Mouse (Mus musculus) intestine, embryonic 14.5 days (tissue): Measurements from ENCODE around the gene Bcar3. TPM values are rescaled to one million over a fixed set of nuclear protein-coding genes. Genes with fewer than 3 reads are reported as not detected.

Experiments used
- ATAC-seq: fragments of 200-750 bp; cut with Nextera tagmentation; replicated peaks from 2 replicates; pipeline ENCODE4 v1.8.0; 2017; ENCODE audit warnings: low read depth, moderate number of reproducible peaks, moderate TSS enrichment, moderate library complexity; ENCODE audit not compliant: low FRiP score, low TSS enrichment
- DNase-seq: peaks from one replicate; pipeline ENCODE4 v3.0.0-alpha.2; 2018; ENCODE audit warnings: low spot score
- H3K27ac ChIP-seq: fragments of 300-500 bp; sonication (generic); 2 replicates; pipeline ENCODE4 v1.5.1; 2014; ENCODE audit warnings: low read depth, mild to moderate bottlenecking, control low read depth
- H3K27me3 ChIP-seq: fragments of 300-500 bp; sonication (generic); replicated peaks from 2 replicates; pipeline ENCODE4 v1.6.1; 2014; ENCODE audit warnings: low read length, control low read depth; ENCODE audit not compliant: control insufficient read depth, insufficient read depth
- H3K36me3 ChIP-seq: fragments of 300-500 bp; sonication (generic); 2 replicates; pipeline ENCODE4 v1.6.1; 2014; ENCODE audit warnings: low read length, control low read depth; ENCODE audit not compliant: control insufficient read depth, insufficient read depth
- H3K4me1 ChIP-seq: fragments of 300-500 bp; sonication (generic); replicated peaks from 2 replicates; pipeline ENCODE4 v1.6.1; 2014; ENCODE audit warnings: low read length, control low read depth, mixed read lengths; ENCODE audit not compliant: control insufficient read depth, insufficient read depth
- H3K4me2 ChIP-seq: fragments of 300-500 bp; sonication (generic); 2 replicates; pipeline ENCODE4 v1.6.1; 2014; ENCODE audit warnings: low read length
- H3K4me3 ChIP-seq: fragments of 300-500 bp; sonication (generic); 2 replicates; pipeline ENCODE4 v1.5.1; 2014; ENCODE audit warnings: low read depth, low read length, control low read depth, mixed read lengths
- H3K9ac ChIP-seq: fragments of 300-500 bp; sonication (generic); 2 replicates; pipeline ENCODE4 v1.6.1; 2014; ENCODE audit warnings: mild to moderate bottlenecking, low read length
- H3K9me3 ChIP-seq: fragments of 300-500 bp; sonication (generic); 2 replicates; pipeline ENCODE4 v1.6.1; 2016; ENCODE audit warnings: low read length, control low read depth; ENCODE audit not compliant: control insufficient read depth
- WGBS: fragments of 180-500 bp; shearing (Covaris S2); extraction: QIAGEN DNeasy Blood & Tissue Kit; methylation state at CpG from one replicate; pipeline ENCODE4 v1.1.7; 2014; 5-methylcytosine and 5-hydroxymethylcytosine counted together
- polyA plus RNA-seq: library from polyadenylated mRNA; unstranded; fragments of >200 nt; fragmentation: Nextera tagmentation; extraction: Ambion mirVana; gene quantifications from 2 replicates; pipeline ENCODE4 v1.2.1, GENCODE M21; 2014

Bcar3 gene
- polyA plus RNA-seq = 23.0 and 24.0 TPM in 2 replicates

- no peaks in the 10 kb centered on the region for H3K36me3 ChIP-seq
- no peaks in the 10 kb centered on the region for H3K9me3 ChIP-seq
- peaks cover 8% of the 10 kb centered on the region for H3K4me1 ChIP-seq
- DNase-seq (peak; percentile 93), ATAC-seq (peak; percentile 74)
- 4% methylated on average over 37 of the region's 37 CpGs for WGBS
- H3K4me2 ChIP-seq = peak within 1 kb of the TSS; percentile 89
- H3K9ac ChIP-seq = peak within 1 kb of the TSS; percentile 90
- peak within 1 kb of the TSS; percentile 82 for H3K4me3 ChIP-seq
- H3K27ac ChIP-seq = peak within 1 kb of the TSS; percentile 96
- no peaks in the 10 kb centered on the region for H3K27me3 ChIP-seq
These were observed at the start of gene Bcar3 for GRCm38 (mm10) chr3:122293954-122294850. Gene Bcar3 (plus strand): TSS chr3:122294136.

GRCm38 (mm10) chr3:122244759-122245158 is 49.2 kb upstream of the Bcar3 start:
- H3K4me1 ChIP-seq = peaks cover 7% of the 10 kb centered on the region
- peak overlapping the region; percentile 55 for H3K4me2 ChIP-seq
- no peaks in the 10 kb centered on the region for H3K27me3 ChIP-seq
- ATAC-seq (no peak), DNase-seq (no peak)
- H3K9ac ChIP-seq = peak overlapping the region; percentile 31
- H3K9me3 ChIP-seq = no peaks in the 10 kb centered on the region
- H3K4me3 ChIP-seq = peak overlapping the region; percentile 88
- H3K27ac ChIP-seq = no peak overlapping the region
- no peaks in the 10 kb centered on the region for H3K36me3 ChIP-seq
- WGBS = 44% methylated on average over 6 of the region's 6 CpGs

- Histone ChIP-seq H3K4me2 (peak within 1 kb of the TSS; percentile 84), H3K4me3 (peak within 1 kb of the TSS; percentile 88), H3K27ac (peak within 1 kb of the TSS; percentile 73), H3K9me3 (no peaks in the 10 kb centered on the region), H3K9ac (peak within 1 kb of the TSS; percentile 75), H3K4me1 (peaks cover 7% of the 10 kb centered on the region), H3K27me3 (no peaks in the 10 kb centered on the region), H3K36me3 (no peaks in the 10 kb centered on the region)
- DNase-seq = peak; percentile 90
- ATAC-seq = peak; percentile 99
- WGBS = under 1% methylated on average over 77 of the region's 90 CpGs
These were observed 48.6 kb upstream of the Bcar3 start, which contains the start of gene Gclm for GRCm38 (mm10) chr3:122245215-122245877. Gene Gclm (plus strand): TSS chr3:122245557.

- no peaks in the 10 kb centered on the region for H3K27me3 ChIP-seq
- H3K9ac ChIP-seq = peak overlapping the region; percentile 75
- peak overlapping the region; percentile 84 for H3K4me2 ChIP-seq
- H3K4me3 ChIP-seq = peak overlapping the region; percentile 88
- H3K4me1 ChIP-seq = peaks cover 7% of the 10 kb centered on the region
- peak; percentile 57 for ATAC-seq
- H3K9me3 ChIP-seq = no peaks in the 10 kb centered on the region
- peak; percentile 86 for DNase-seq
- WGBS = under 1% methylated on average over 46 of the region's 50 CpGs
- no peaks in the 10 kb centered on the region for H3K36me3 ChIP-seq
- H3K27ac ChIP-seq = peak overlapping the region; percentile 73
These were observed 48.0 kb upstream of the Bcar3 start for GRCm38 (mm10) chr3:122245878-122246332.

GRCm38 (mm10) chr3:122246406-122246805 is 47.5 kb upstream of the Bcar3 start:
- no peak for DNase-seq
- Histone ChIP-seq H3K36me3 (no peaks in the 10 kb centered on the region), H3K9me3 (no peaks in the 10 kb centered on the region), H3K4me3 (peak overlapping the region; percentile 88), H3K27ac (no peak overlapping the region), H3K4me2 (peak overlapping the region; percentile 84), H3K9ac (peak overlapping the region; percentile 75), H3K27me3 (no peaks in the 10 kb centered on the region), H3K4me1 (peaks cover 7% of the 10 kb centered on the region)
- ATAC-seq = no peak
- WGBS = 32% methylated on average over 6 of the region's 6 CpGs

GRCm38 (mm10) chr3:122246986-122247767 is 46.8 kb upstream of the Bcar3 start:
- H3K27me3 ChIP-seq = no peaks in the 10 kb centered on the region
- DNase-seq = no peak
- 56% methylated on average over 12 of the region's 12 CpGs for WGBS
- H3K9me3 ChIP-seq = no peaks in the 10 kb centered on the region
- peaks cover 7% of the 10 kb centered on the region for H3K4me1 ChIP-seq
- H3K36me3 ChIP-seq = no peaks in the 10 kb centered on the region
- peak overlapping the region; percentile 84 for H3K4me2 ChIP-seq
- H3K9ac ChIP-seq = no peak overlapping the region
- no peak overlapping the region for H3K27ac ChIP-seq
- no peak for ATAC-seq
- H3K4me3 ChIP-seq = peak overlapping the region; percentile 88; the same call in 1 of the 2 replicates

- Histone ChIP-seq H3K4me3 (no peak overlapping the region), H3K4me2 (no peak overlapping the region), H3K9ac (no peak overlapping the region), H3K27ac (no peak overlapping the region), H3K36me3 (no peaks in the 10 kb centered on the region), H3K4me1 (peaks cover 7% of the 10 kb centered on the region), H3K9me3 (no peaks in the 10 kb centered on the region), H3K27me3 (no peaks in the 10 kb centered on the region)
- no peak for DNase-seq
- WGBS = 94% methylated on average over 2 of the region's 2 CpGs
- ATAC-seq = no peak
These were observed 46.2 kb upstream of the Bcar3 start for GRCm38 (mm10) chr3:122247768-122248100.
